Mouse (Mus musculus) liver, postnatal 0 days (tissue): ENCODE data around the gene Traf7.

Experiments
- CTCF ChIP-seq: sonication (generic); IDR thresholded peaks from 2 replicates; pipeline ENCODE4 v1.5.1; 2016; ENCODE audit warnings: antibody characterized with exemption, low read depth
- EP300 ChIP-seq: IDR thresholded peaks from 2 replicates; pipeline ENCODE4 v1.6.1; 2016; ENCODE audit warnings: antibody characterized with exemption, low read depth, mild to moderate bottlenecking

DNA sequence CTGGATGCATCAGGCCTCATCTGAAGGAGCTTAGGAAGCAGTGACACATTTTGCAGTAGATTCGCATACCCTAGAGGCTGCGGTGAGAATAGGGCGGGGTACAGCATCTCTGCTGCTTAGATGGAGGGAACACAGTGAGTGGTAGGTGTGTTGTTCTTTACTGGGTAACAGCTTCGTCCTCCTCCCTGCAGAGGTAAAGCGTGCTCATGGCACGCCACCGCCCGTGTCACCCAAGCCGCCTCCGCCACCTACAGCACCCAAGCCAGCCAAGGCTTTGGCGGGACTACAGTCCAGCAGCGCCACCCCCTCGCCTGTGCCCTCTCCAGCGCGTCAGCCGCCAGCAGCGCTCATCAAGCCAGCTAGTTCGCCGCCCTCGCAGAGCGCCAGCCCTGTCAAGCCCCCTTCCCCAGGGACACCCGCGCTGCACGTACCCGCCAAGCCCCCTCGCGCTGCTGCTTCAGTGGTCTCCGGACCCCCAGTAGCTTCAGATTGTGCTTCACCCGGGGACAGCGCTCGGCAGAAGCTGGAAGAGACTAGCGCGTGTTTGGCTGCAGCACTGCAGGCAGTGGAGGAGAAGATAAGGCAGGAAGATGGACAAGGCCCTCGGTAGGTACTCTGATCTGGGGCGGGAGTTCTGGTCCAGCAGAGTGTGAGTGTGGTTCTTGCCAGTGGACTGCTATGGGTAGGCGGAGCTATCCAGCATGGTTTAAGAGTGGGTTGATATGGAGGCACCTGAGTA lies 21.2 kb downstream of the Traf7 start:
- no peak for TF ChIP-seq CTCF
- no peak for TF ChIP-seq EP300
